Mouse (Mus musculus): ENCODE results near the gene Cel.

GRCm38 (mm10) chr2:28525943-28526876, 37.0 kb downstream of the Cel start:
- TF ChIP-seq POLR2A (IDR thresholded peaks at IDR 0.05; ENCODE audit: extremely low read depth, insufficient read depth, low read length) (no peak), CTCF (IDR thresholded peaks at IDR 0.05; ENCODE audit: low read depth, low read length) (peak; percentile 24; the same call in 1 of the 2 replicates)

Measured in liver, adult 2 months (tissue).